Mouse (Mus musculus): ENCODE measurements around the gene Rcn1.
A peak's percentile ranks its signal among the peaks of the same experiment; 100 is the strongest.

The Rcn1 gene

DNA sequence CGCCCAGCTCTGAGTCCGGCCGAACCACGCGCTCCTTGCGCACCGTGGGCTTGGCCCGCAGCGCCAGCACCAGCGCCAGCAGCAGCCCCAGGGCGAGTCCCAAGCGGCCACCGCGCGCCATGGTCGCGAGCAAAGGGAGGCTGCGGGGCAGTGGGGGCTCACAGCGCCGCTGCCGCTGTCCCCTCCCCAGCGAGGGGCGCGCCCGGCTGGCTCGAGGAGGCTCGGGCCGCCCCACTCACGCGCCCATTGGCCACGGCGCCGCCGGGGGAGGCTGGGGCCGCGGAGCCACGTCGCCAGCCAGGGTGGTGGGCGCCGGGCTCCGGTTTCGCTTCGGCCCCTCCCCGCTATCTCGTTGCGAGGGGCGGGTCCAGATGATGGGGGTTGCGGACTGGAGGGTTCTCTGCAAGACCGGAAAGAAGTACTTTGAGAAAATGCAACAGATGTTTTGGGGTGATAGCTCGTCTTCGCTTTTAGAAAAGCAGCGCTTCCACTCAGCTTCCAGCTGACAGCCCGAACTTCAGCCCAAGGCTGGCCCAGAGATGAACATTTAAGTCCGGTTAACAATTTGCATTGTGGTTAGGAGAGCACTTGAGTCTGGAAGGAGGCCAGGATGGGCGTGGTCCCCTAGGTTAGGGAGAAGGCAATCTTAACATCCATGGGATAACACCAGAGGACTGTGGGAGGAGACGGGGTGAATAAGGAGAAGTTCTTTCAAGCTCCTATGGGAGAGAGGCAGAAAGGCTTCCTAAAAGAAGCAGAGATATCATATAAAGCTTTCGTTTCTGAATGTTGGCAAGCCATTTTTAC, at the start of gene Rcn1:
Gene Rcn1 (minus strand): TSS at position 235 of the 807 bp plus-strand sequence.
- peak; percentile 74 for DNase-seq

DNA sequence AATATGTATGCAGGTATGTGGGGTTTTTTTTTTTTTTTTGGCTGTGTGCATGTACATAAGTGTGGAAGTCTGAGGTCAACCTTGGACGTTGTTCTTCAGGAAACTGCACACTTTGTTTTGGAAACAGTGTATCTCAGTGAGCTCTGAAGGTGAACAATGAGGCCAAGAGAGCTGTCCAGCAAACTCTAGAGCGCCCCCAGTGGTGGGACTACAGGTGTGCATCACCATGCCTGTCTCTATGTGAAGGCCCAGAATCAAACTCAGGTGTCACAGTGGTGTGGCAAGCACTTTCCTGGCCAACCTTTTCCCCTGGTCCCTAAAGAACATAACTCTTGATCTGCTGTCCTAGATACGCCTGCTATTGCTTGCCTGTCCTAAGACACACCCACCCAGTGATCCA, 45.0 kb upstream of the Rcn1 start:
- peak; percentile 61 for DNase-seq

DNA sequence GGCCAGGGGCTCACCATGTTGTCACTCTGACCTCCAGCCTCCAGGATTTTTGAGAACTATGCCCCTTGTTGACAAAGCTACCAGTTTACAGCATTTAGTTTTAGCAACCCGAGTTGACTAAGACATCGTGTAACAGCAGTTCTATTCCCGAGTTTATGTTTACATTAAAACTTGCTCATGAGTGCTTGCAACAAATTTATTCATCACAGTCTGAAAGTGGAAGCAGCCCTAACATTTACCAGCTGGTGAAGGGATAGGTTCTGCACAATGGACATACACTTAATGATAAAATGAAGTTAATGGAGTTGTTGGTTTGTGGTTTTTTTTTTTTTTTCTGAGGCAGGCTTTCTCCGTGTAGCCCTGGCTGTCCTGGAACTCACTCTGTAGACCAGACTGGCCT, 39.9 kb upstream of the Rcn1 start:
- DNase-seq = no peak

- DNase-seq = no peak
Measured at GRCm38 (mm10) chr2:105438525-105438924, 39.4 kb upstream of the Rcn1 start.

- DNase-seq = no peak
Measured at GRCm38 (mm10) chr2:105432927-105433326, 33.8 kb upstream of the Rcn1 start.

DNA sequence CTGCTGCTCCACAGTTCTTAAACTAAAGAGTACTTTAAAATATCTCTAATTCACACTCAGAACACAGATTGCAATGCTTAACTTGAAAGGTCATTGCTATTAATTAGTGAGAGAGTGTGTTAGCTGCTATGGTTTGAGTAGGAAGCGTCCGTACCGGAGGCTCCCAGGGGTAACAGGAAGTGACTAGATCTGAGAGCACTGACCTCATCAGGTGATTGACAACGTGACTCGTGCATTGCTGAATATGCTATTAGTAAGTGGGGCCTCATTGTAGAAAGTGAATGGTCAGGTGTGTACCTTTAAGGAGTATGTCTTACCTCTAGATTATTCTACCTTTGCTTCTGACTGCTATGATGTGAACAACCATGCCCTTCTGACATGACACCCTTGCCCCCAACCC, 31.3 kb upstream of the Rcn1 start:
- DNase-seq = no peak

DNA sequence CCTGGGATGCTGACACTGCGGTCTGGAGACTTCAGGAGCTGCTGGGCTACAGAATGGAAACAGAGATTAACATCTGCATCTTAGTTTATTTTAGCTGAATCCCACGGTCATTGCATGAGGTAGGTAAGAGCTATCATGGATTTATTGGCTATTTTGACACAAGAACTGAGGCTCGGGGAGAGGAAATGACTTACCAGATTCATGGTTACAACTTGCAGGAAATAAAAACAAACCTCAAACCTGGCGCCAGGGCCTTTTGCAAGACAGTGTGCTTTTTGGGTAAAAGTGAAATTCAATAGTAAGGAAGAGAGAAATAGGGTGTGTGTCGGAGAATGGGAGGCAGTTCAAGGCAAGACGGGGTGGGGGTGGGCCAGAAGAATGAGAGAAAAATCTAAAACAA, 30.8 kb upstream of the Rcn1 start:
- DNase-seq = no peak

DNA sequence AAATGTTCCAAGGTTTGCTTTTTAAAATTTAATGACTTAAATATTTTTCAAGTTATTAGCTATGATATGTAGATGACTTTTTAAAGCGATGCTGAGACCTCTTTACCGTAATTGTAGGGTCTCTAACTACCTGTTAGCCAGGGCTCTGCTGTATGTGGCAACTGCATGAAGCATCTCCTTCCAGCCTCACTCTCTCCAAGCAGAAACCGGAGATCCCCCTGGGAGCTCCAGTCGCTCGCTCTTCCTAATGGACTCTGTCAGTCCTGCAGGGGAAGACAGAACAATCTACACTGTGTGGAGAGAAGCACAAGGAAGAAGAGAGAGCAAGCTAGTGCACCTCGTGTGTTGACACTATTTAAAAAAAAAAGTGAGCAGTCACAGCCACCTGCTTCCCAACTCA, 29.3 kb upstream of the Rcn1 start:
- no peak for DNase-seq

GRCm38 (mm10) chr2:105428029-105428428, 28.9 kb upstream of the Rcn1 start:
- peak; percentile 72 for DNase-seq

- no peak for DNase-seq
Measured at GRCm38 (mm10) chr2:105427447-105427846, 28.3 kb upstream of the Rcn1 start.

GRCm38 (mm10) chr2:105418629-105419227, 19.6 kb upstream of the Rcn1 start:
- no peak for DNase-seq

DNA sequence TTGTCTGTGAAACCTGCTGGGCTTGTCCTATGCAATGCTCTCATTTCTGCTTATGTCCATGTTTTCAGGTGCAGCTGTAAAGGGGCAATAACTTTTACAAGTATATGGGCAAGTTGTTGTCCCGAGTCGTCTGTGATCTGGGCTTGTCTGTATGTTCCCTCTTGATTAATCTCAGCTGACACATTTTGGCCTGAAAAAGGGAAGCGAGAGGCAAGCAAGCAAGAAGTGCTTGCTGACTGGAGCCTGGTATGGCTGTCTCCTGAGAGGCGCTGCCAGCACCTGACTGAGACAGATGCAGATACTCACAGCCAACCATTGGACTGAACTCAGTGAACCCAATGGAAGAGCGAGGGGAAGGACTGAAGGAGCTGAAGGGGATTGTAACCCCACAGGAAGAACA, 18.5 kb upstream of the Rcn1 start:
- no peak for DNase-seq

GRCm38 (mm10) chr2:105416660-105417348, 17.7 kb upstream of the Rcn1 start:
- DNase-seq = no peak

DNA sequence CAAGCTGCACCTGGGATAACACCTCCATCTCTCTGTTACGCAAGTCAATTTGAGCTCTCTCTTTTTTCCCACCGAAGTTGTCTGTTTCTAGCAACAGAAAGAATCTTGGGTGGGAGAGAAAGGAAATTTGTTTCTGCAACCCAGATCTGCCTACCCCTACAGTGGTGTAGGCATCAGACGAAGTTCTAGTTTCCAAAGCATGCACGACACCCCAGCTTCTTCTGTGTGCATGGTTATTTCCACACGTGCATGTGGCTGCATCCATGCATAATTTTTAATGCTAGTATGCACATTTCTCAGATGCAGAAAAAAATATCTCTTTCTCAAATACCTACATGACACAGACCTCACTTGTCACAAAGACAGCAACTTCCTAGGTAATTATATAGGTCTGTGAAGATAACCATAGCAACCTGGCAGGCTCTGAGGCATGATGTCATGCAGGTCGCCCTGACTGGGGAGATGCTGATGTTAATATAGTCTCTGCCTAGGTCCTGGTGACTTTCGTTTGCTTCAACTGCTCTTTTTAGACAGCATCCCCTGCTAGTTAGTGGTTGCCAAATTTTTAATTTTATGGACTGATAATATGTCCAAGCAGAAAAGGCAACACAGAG, 17.0 kb upstream of the Rcn1 start:
- no peak for DNase-seq

- no peak for DNase-seq
Measured at GRCm38 (mm10) chr2:105414309-105414708, 15.2 kb upstream of the Rcn1 start.

GRCm38 (mm10) chr2:105409253-105409652, 10.1 kb upstream of the Rcn1 start:
- no peak for DNase-seq

GRCm38 (mm10) chr2:105408511-105408910, 9.4 kb upstream of the Rcn1 start:
- DNase-seq = no peak

DNA sequence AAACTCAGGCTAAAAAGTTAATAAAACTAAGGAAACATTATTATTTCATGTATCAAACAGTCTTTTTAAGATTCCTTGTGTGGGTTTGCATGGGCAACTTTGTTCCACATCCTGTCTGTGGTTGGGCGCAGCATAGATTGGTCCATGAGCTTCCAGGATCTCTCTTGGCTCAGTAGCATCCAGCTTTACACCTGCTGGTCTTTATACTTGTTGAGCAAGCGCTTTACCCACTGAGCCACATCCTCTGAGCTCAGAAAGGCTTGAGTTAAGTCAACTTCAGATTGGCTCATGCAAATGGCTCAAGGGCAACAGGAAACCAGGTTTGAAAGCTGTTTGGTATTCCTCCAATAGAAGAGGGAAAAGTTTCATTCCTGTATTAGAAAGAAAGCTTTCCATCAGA, 3.1 kb upstream of the Rcn1 start:
- DNase-seq = no peak

DNA sequence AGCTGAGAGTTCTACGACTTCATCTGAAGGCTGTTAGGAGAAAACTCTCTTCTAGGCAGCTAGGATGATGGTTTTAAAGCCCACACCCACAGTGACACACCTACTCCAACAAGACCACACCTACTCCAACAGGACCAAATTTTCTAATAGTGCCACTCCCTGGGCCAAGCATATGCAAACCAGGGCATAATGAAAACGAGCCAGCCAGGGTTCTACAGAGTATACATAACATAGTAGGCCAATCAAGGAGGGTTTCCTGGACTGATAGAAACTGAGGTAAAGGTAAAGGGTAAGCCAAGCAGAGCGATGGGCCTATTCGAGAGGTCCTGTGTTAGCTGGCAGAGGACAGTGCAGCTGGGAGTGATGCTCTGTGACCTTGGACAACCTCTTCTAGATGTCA, 1.4 kb upstream of the Rcn1 start:
- DNase-seq = no peak

DNA sequence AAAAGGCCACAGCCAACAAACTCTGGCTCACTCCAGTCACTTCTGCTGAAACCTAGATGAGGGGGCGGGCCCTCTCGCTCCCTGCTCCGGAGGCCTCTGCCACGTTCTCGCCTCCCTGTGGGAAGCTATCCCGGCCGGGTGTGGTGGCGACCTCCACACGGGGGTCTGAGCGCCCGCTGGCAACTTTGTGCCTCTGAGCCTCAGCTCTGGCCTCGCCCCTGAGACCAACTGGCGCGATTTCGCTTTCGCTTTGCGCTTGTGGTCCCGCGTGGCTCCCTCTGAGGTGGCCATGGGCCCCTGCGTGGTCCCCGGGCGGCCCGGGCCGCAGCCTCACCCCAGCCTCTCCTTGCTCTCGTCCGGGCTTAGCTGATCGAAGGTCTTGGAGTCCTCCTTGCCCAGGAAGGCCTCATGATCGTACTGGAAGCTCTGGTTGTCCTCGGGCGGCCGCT, 459 bp downstream of the Rcn1 start:
- DNase-seq = peak; percentile 52

DNA sequence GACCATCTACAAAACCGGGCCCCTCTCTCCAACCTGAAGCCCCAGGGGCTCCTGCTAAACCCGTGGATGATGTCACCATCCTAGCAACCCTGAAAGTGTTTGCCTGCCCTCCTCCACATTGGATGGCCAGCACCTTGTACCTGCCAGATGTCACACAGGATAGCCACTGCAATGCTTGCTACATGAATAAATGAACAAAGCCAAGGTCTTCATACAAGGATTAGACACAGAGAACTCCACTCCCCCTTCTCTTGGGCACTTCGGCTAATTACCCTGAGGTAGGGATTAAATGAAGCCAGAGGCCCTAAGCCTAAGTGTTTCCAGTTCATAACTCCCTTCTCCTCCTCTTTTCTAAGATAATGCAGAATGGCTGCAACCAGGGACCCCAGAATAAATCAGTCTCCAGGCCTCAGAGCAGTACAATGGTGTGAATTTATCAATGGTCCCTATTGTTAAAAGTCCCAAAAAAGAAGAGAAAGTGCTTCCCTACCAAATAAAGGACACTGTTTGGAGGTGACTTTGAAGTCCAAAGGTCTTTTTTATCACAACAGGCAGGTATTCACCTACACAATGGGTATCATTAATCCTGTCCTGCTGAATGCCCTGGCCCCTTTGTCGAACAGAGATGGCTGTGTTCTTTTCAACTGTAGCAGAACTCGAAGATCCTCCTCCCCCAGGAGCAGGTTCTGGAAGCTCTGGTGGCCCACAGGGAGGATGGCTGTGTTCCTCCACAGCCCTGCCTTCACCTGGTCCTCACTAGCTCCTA, 1.5 kb downstream of the Rcn1 start:
- no peak for DNase-seq

GRCm38 (mm10) chr2:105396066-105396465, 3.1 kb downstream of the Rcn1 start:
- no peak for DNase-seq

DNA sequence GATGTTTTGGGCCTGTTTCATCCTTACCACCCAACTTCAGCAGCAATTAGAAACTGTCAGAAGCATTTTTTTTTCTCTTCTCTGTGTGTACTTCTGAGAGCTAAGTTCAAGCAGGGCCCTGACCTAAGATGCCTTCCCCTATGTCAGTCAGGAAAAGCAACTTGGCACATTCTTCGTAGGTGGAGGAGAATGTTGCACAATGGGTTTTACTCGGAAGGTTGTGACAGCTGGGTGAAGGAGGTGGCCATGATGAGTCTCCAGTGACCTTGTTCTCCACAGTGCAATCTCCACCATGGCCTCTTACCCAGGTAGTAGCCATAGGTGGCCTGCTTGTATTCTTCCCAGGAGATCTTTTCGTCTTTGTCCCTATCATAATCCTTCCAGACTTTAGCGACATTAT, 4.7 kb downstream of the Rcn1 start:
- DNase-seq = no peak
